Mouse (Mus musculus): ENCODE measurements around the gene Dnah7a.

The Dnah7a gene

DNA sequence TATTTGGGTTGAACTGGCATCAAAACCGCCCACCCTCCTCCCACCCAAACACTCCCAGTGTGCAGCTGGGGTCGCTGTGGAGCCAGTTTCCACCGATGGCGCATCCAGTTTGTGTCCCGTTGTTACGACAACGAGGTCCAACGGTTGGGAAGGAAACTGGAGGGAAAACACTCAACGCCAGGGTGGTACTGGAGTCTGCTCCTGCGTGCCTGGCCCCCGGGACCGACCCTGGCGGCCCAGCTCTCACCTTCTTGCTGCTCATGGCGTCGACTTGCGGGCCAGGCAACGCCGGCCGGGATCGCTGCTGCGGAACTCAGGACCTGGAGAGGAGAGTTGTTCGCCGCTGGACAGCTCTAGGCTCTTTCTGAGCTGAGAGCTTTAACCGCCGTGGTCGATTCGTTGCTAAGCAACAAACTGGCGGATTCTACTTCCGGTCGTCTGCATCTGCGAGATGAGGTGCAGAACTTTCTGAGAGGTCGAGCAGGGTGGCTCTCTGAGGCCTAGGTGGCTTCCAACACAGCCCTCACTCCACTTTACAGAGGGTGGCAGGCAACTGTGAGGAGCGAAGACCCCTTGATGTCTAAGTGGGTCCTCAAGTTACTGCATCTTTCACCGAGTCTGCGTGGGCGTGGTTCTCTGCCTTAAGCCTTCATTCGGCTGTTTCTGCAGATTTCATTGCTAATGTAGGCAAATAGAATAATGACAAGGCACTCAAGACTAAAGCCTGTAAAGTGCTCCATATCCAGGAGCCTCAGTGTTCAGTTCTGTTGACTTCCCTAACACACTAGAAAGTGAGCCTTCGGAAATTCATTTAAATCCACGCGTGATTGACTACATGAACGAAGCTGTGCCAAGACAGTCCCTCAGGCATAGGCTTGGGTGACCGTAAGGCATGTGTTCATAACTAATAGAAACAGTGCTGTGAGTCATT, at the start of gene Dnah7a:
Gene Dnah7a (minus strand): TSS at position 354 of the 931 bp plus-strand sequence.
- TF ChIP-seq GATA4 (IDR thresholded peaks at IDR 0.05; ENCODE audit: insufficient replicate concordance, low read length): no peak

DNA sequence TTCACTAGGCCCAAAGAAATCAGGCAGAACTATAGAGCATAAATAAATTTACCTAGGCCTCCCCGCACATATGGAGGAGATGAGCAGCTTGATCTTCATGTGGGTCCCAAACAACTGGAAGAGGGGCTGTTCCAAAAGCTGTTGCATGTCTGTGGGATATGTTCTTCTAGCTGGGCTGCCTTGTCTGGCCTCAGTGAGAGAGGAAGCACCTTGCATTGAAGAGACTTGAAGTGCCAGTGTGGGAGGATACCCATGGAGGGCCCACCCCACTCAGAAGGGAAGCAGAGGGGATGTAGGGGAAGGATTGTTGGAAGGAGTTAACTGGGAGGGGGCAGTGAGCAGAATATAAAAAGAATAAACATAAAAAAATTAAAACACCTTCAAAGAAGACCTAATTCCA, 44.6 kb upstream of the Dnah7a start:
- no peak for TF ChIP-seq GATA4 (IDR thresholded peaks at IDR 0.05; ENCODE audit: insufficient replicate concordance, low read length)

DNA sequence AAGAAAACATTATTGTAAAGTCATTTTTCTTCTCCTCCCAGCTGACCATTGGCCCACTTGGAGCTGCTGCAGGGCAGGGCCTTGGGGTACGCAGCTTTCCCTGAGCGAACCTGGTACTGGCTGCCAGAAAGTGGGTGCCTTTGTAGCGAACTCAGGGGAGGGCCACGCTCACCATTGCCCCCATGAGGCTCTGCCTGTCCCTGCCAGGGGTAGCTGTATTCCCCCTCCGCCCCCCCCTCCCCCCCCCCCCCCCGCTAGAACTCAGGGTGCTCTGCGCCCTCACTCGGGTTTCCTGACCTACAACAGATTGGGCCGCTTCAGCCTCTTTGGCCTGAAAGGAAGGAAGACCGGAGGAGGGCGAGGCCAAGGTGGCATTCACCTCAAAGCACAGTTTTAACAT, 42.0 kb upstream of the Dnah7a start:
- no peak for TF ChIP-seq GATA4 (IDR thresholded peaks at IDR 0.05; ENCODE audit: insufficient replicate concordance, low read length)

- no peak for TF ChIP-seq GATA4 (IDR thresholded peaks at IDR 0.05; ENCODE audit: insufficient replicate concordance, low read length)
Measured at GRCm38 (mm10) chr1:53746001-53746400, 39.4 kb upstream of the Dnah7a start.

DNA sequence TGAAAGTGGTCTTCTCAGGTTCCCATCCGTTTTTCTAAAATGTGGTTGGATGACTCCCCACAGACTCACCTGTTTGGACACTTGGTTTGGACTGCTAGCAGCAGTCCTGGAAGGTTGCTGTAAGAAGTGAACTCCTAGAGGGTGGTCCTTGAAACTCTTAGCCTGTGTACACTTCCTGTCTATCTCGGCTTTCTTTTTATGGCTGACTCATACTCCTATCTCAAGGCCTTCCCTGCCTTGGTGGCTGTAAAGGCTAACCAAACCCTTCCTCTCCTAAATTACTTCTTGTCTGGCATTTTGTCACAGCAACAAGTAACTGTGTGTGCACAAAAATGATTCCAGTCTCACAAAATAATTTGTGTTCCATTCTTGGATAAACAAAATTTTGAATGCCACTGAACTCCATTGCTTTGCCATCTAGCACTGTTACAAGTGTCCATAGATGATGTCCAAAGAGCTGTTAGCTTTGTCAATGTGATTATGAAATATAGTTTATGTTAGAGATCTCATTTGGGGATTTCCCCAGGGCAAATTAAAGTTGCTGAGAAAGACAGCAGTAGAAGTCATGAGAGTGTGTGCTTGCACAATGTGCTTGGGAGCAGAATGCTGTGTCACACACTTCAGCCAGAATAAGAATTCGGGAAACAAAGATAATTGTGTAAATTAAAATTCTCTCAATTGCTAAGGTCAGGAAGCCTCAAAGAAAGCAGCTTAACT, 35.3 kb upstream of the Dnah7a start:
- no peak for TF ChIP-seq GATA4 (IDR thresholded peaks at IDR 0.05; ENCODE audit: insufficient replicate concordance, low read length)

DNA sequence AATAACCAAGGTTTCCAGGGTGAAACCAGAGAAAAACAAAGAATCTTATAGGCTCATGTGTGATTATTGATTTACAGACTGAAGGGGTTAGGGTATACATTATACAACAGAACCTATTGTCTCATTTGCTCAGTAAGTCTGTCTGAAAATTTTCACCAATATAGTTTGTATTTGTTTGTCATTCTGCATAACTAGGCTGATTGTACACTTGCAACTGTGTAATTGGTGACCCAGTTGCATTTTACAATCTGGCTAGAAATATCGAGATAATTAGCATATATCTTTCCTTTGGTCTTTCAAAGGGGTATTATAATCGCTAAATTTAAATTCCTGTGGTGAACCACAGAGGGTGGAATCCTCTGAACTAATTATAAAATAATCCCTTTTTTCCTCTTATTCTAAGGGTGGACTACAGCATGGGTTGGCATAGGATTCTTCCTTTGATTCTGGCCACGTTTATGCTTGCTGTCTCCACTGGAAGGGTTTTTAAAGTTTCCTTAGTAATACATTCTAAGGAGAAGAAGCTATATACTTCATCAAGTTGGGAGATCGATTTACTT, 34.3 kb upstream of the Dnah7a start:
- no peak for TF ChIP-seq GATA4 (IDR thresholded peaks at IDR 0.05; ENCODE audit: insufficient replicate concordance, low read length)

DNA sequence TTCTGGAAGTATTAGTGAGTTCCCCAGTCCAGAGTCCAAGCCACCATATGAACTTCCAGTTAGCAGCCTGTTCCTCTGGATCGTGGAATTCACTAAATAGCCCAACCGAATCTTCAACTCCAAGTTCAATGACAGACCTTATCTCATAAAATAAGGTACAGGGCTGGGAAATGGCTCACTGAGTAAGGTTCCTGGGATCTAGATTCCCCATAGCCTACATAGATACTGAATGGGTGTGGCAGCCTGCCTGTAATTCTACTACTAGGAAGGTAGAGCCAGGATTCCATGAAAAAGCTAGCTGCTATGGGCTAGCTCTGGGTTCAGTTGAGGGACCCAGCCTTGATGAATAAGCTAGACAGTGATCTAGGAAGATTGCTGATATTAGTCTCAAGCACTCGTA, 30.0 kb upstream of the Dnah7a start:
- no peak for TF ChIP-seq GATA4 (IDR thresholded peaks at IDR 0.05; ENCODE audit: insufficient replicate concordance, low read length)

- TF ChIP-seq GATA4 (IDR thresholded peaks at IDR 0.05; ENCODE audit: insufficient replicate concordance, low read length): no peak
Measured at GRCm38 (mm10) chr1:53728489-53729225, 22.1 kb upstream of the Dnah7a start.

DNA sequence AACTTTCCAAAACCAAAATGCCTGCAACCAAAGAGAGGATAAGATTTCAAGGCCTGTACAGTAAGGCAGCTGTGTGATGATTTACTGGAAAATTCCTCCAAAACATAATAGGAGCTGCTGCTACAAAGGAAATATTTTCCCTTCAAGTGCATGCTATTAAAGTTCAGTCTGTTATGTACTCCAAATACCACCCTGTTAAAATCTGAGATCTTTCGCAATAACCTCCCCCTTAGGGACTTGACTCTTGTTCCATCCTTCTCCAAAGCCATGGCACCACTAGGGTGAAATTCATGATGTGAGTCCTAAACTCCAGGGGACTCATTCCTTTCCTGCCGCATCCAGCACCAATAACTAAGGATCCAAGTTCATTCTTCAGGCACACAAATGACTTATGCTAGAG, 20.3 kb upstream of the Dnah7a start:
- no peak for TF ChIP-seq GATA4 (IDR thresholded peaks at IDR 0.05; ENCODE audit: insufficient replicate concordance, low read length)

GRCm38 (mm10) chr1:53721353-53721752, 14.8 kb upstream of the Dnah7a start:
- TF ChIP-seq GATA4 (IDR thresholded peaks at IDR 0.05; ENCODE audit: insufficient replicate concordance, low read length): no peak

DNA sequence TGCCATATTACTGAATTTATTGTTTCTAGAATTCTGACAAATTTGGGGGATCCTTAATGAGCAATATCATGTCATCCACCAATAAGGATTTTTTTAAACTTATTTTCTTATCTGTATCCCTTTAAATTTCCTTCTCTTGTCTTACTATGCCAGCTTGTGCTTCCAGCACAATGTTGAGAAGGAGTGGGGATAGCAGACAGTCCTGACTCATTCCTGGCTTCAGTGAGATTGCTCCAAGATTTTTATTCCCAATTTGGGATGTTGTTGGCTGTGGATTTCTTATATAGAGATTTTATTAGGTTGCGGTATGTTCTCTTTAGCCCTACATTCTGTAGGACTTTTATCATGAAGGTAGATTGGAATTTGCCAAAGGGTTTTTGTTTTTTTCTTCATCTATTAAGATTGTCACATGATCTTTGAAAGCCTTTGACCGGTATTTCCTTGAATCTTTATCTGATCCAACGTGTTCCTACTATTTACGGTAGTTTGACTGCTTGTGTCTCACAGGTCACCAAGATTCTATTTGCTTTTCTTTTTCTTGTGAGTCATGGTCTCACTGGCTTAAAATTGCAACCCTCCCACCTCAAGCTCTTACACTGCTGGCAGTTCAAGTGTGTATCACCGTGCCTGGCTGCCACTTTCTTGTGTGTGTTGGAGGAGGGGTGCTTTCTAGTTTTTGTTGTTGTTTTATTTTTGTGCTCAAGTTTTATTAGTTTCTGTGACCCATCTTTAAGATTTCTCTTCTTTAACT, 14.2 kb upstream of the Dnah7a start:
- TF ChIP-seq GATA4 (IDR thresholded peaks at IDR 0.05; ENCODE audit: insufficient replicate concordance, low read length): no peak

GRCm38 (mm10) chr1:53715966-53716515, 9.5 kb upstream of the Dnah7a start:
- no peak for TF ChIP-seq GATA4 (IDR thresholded peaks at IDR 0.05; ENCODE audit: insufficient replicate concordance, low read length)

DNA sequence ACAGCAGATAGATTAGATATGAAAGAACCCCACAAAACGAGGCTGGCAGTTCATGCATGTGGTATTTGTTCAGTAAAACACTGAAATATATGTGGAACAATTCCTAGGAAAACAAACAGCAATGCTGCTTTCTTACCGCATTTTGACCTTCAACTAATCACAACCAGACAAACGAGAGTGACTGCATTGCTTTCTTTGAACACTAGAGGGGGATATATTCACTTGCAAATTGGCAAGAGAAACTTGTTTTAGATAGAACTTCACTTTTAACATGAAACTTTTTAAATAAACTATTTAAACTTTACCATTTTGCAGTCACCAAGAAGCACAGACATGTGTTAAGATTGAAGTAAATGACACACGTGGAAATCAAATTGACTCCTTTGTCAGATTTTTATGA, 8.9 kb upstream of the Dnah7a start:
- no peak for TF ChIP-seq GATA4 (IDR thresholded peaks at IDR 0.05; ENCODE audit: insufficient replicate concordance, low read length)

- TF ChIP-seq GATA4 (IDR thresholded peaks at IDR 0.05; ENCODE audit: insufficient replicate concordance, low read length): no peak
Measured at GRCm38 (mm10) chr1:53711069-53711468, 4.5 kb upstream of the Dnah7a start.
